Mouse (Mus musculus): ENCODE measurements at regions not wholly inside any gene's neighbourhood (a gene's known extent, or its start where the extent isn't known, plus 50 kb on each side); places are given as distances from the start of the nearest gene placed in this dataset.

GRCm38 (mm10) chrX:99605084-99605824 is 134.2 kb upstream of the Pja1 start:
- TF ChIP-seq CTCF (IDR thresholded peaks at IDR 0.05; ENCODE audit: borderline replicate concordance, extremely low read depth, insufficient read depth, insufficient read length) = no peak
- TF ChIP-seq POLR2A (IDR thresholded peaks at IDR 0.05; ENCODE audit: borderline replicate concordance, extremely low read depth, insufficient read depth, insufficient read length, poor library complexity, severe bottlenecking) = no peak

Measured in brain, embryonic 14.5 days (tissue).